Mouse (Mus musculus) kidney, adult 8-10 months (tissue): ENCODE results near the gene Nkx6-1.

Experiments used
- DNase-seq, 2 experiments: peaks; one replicate each; pipeline ENCODE4 v3.0.0; 2022

The Nkx6-1 gene

GRCm38 (mm10) chr5:101658188-101658983 is 6.4 kb downstream of the Nkx6-1 start:
- no peak for DNase-seq

GRCm38 (mm10) chr5:101657698-101658097 is 7.1 kb downstream of the Nkx6-1 start:
- DNase-seq, result no peak

- DNase-seq, result no peak
These were observed 8.7 kb downstream of the Nkx6-1 start for GRCm38 (mm10) chr5:101656107-101656506.

GRCm38 (mm10) chr5:101655418-101655817 is 9.4 kb downstream of the Nkx6-1 start:
- no peak for DNase-seq

- DNase-seq, result no peak
These were observed 16.8 kb downstream of the Nkx6-1 start for GRCm38 (mm10) chr5:101647726-101648686.

- DNase-seq, result no peak
These were observed 17.7 kb downstream of the Nkx6-1 start for GRCm38 (mm10) chr5:101646961-101647575.

- no peak for DNase-seq
These were observed 19.7 kb downstream of the Nkx6-1 start for GRCm38 (mm10) chr5:101645071-101645470.

- DNase-seq, result no peak
These were observed 26.7 kb downstream of the Nkx6-1 start for GRCm38 (mm10) chr5:101638101-101638500.
